Mouse (Mus musculus): ENCODE data around the gene Pgbd5.

- TF ChIP-seq CTCF (IDR thresholded peaks at IDR 0.05; ENCODE audit: extremely low read depth, insufficient read depth, insufficient read length, insufficient replicate concordance) (no peak), POLR2A (IDR thresholded peaks at IDR 0.05; ENCODE audit: low read depth, low read length) (no peak)
Measured at GRCm38 (mm10) chr8:124429417-124429816, 10.0 kb downstream of the Pgbd5 start.

Data from spleen, adult 2 months (tissue).